Mouse (Mus musculus) CD8-positive naive resting alpha-beta T cell, adult 2 months (primary cell): ENCODE measurements at regions not wholly inside any gene's neighbourhood (a gene's known extent, or its start where the extent isn't known, plus 50 kb on each side); places are given as distances from the start of the nearest gene placed in this dataset.
A peak's percentile ranks its signal among the peaks of the same experiment; 100 is the strongest.
"Not testable (repeated sequence)": the region's sequence is repeated elsewhere in the genome, so short reads cannot be mapped to it uniquely, and the experiment has no call there.

ENCODE experiments used
- DNase-seq, 2 experiments: peaks; one replicate each; pipeline ENCODE4 v3.0.0; 2022; ENCODE audit warnings: low read depth in 2 of 2, low spot score in 2 of 2

- DNase-seq = no peak
Observed at GRCm38 (mm10) chr15:52406156-52406885, 1478.4 kb upstream of the Gm7489 start.

- DNase-seq = no peak
Observed at GRCm38 (mm10) chr15:52412869-52413771, 1471.6 kb upstream of the Gm7489 start.

DNA sequence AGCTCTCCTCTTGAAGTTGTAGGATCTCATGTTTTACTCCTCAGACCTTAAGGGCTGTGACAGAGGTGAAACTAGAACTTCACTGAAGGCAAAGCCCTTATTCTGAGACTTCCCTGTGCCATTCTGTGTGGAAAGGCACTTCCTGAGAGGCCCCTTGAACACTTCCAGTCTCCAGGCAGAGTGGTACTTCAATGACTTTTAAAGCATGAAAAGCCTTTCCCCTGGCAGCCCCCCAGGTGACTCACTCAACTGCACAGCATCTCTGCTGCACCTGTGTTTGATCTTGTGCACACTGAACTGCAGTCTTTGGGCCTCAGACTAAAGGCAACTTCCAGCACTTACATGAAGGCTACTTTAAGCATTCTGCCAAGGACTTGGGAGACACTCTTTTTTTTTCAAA lies 1458.7 kb upstream of the Gm7489 start:
- no peak for DNase-seq

DNA sequence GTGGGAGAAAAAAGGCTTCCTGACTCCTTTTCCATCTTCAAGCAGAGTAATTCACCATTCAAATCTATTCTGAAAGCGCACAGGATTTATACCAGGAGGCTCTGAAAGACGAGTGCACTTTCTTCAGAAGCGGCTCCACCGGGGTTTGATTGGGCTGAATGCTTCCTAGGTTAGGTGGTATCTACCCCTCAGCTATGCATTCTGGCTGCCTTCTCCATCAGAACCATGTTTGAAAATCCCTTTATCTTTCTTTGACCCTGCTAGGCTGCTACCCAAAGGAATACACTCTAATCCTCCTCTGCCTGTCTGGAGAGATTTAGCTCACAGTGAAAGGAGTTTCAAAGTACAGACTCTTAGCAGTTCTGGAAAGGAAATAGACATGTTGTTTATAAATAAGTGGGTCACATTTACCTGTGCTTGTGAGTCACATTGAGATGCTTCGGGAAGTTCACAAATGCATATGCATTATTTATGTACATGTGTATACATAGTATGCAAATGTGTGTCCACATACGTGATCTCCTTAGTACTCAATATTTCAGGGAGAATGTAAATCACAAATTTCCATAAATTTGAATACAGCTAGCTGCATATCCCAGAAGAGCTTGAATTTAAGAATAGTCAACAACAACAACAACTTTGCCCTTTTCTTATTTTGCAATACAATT lies 1454.1 kb upstream of the Gm7489 start:
- DNase-seq = no peak

DNA sequence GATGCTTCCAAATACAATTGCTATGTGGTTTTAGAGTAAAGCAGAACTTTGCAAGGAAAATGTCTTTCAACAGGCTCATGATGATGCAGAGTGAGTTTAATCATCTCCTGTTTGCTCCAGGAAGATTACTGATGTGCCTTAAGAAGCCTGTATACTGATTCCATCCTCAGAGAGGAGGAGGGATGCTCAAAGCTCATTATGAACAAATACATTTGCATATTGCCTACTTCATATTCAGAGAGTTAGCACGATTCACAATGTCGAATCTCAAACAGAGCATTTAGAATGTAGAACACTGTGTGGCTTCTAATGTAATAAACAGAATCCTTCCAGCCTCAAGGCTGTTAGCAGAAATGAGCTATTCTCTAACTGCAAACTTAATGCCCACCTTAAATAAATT lies 1451.1 kb upstream of the Gm7489 start:
- DNase-seq = no peak

DNA sequence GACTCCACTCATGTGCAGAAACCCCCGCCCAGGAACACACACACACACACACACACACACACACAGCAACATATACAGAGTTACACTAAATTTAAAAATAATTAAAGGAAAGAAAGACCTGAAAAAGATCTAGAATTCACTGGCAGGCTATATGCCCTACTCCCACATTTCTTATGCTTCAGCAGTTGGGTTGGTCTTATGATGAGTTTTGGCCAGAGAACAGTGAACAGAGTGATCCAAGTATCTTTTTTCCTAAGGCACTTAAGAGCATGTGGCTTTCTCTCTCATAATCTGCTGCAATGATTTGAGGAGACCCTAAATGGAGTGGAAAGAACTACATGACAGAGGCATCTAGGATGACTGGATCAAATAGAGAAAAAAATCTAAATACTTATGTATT lies 1446.3 kb upstream of the Gm7489 start:
- no peak for DNase-seq

- DNase-seq = peak in 1 of 2 experiments; percentile 9
Observed at GRCm38 (mm10) chr15:52458782-52459181, 1425.9 kb upstream of the Gm7489 start.

DNA sequence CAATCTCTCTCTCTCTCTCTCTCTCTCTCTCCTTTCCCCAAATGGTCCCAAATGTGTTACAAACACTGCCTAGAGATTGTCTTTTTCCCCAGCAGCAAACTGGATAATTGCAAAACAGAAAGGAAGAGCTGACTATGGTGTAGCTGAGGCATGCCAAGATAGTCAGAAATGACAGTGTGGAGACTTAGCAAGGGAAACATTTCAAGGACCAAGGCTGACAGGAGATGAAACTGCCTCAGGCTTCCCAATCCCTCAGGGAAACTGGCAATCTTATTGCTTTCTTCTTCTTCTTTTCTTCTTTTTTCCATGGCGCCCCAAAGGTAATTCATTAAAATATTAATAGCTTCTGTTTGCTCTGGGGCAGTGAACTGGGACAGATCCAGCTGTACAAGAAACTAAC lies 1425.4 kb upstream of the Gm7489 start:
- DNase-seq = no peak

- no peak for DNase-seq
Observed at GRCm38 (mm10) chr15:52464226-52465138, 1420.2 kb upstream of the Gm7489 start.

GRCm38 (mm10) chr15:52478124-52478523 lies 1406.6 kb upstream of the Gm7489 start:
- DNase-seq = not testable (repeated sequence)

- DNase-seq = no peak
Observed at GRCm38 (mm10) chr15:52480834-52481233, 1403.9 kb upstream of the Gm7489 start.

DNA sequence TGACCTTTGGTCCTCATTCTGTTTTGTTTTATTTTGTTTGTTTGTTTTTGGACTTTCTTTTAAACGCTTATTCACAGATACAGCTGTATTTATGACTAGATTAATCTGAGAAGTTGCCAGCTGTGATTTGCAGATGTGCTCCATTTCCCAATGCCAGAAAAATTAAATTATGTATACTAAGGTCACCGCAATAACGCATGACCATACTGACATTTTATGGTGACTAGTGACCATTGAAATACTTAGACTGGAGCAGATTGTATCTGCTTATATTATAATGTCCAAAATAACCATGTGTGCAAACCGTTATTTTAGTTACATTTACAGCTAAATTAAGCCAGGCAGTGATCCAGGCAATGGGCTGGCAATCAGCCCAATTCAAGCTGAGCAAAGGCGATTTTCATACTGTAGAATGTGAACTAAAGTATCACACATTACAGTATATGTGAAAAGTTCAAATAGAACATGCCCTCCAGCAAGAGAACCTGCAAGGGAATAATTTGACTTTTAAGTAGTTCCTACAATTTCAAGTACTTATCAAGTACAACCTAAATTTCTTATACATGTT lies 1401.0 kb upstream of the Gm7489 start:
- no peak for DNase-seq

- DNase-seq = no peak
Observed at GRCm38 (mm10) chr15:52484276-52484675, 1400.4 kb upstream of the Gm7489 start.

DNA sequence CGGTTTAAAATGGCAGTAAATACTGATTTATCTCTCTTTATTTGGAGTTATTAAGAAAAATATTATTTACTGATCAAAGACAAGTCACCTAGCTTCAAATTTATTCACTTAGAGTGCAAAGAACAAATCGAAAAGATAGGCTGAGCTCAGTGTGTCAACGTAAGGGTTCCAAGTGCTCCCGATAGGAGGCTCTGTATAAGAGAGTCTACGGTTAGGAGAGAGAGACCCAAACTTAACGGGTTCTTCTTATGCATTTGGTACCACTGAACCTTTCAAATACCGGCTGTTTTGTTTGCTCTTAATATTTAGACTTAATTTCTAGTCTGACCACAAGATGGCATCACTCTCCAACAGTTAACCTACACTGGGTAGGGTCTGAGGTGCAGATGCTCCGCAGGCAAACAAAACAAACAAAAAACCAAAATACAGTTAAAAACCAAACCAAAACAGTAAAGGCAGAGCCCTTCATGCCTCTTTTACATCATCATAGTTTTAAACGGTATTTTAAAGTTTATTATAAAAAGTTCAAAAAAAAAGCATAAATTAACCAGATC lies 1379.4 kb upstream of the Gm7489 start:
- no peak for DNase-seq

GRCm38 (mm10) chr15:52506930-52507329 lies 1377.8 kb upstream of the Gm7489 start:
- DNase-seq = peak in 1 of 2 experiments; percentile 16

DNA sequence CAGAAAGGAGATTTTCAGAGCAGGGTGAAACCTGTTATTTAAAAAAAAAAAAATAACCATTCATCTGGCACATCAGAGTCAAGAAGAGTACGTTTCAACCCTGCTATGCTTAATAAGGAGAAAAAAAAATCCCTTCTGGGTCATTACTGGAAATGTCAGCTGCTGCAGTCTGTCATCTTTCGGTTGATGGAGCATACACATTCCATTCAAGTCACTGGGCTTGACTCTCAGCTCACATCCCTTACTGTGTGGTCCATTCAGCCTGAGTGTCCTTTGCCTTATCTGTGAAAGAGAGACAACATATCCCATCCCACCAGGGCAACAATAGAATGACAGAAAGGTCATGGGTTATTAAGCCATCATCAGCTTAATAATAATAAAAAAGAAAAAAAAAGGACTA lies 1376.1 kb upstream of the Gm7489 start:
- no peak for DNase-seq

GRCm38 (mm10) chr15:52510137-52510536 lies 1374.6 kb upstream of the Gm7489 start:
- no peak for DNase-seq

GRCm38 (mm10) chr15:52536594-52536993 lies 1348.1 kb upstream of the Gm7489 start:
- no peak for DNase-seq

DNA sequence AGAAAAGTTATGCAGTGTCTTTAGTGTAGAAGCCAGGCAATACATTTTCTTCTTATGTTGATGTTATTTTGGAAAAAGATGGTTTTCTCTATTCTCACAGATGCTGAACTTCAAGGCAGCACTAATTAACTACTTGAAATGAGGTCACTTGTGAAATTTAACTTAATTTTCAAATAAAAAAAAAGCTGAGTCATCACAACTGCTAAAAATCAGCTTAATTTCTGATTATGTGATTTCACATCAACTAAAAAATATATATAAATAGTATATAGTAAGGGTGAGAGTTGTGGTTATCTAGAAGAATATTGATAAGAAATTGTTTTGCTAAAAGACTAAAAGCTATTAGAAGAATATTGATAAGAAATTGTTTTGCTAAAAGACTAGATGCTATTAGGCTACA lies 1326.0 kb upstream of the Gm7489 start:
- no peak for DNase-seq

GRCm38 (mm10) chr15:52564078-52564477 lies 1320.6 kb upstream of the Gm7489 start:
- DNase-seq = no peak
